Mouse (Mus musculus): Measurements from ENCODE around the gene Fblim1.
A peak's percentile ranks its signal among the peaks of the same experiment; 100 is the strongest.

The Fblim1 gene

GRCm38 (mm10) chr4:141599251-141600141, 6.4 kb downstream of the Fblim1 start:
- no peak for DNase-seq (ENCODE audit: low read depth)

- DNase-seq (ENCODE audit: low read depth), result no peak
Observed at GRCm38 (mm10) chr4:141598894-141599250, 7.0 kb downstream of the Fblim1 start.

- DNase-seq (ENCODE audit: low read depth), result no peak
Observed at GRCm38 (mm10) chr4:141598199-141598893, 7.5 kb downstream of the Fblim1 start.

GRCm38 (mm10) chr4:141596700-141597328, 9.1 kb downstream of the Fblim1 start:
- no peak for DNase-seq (ENCODE audit: low read depth)

- DNase-seq (ENCODE audit: low read depth), result no peak
Observed at GRCm38 (mm10) chr4:141595605-141596268, 10.2 kb downstream of the Fblim1 start.

GRCm38 (mm10) chr4:141595138-141595537, 10.8 kb downstream of the Fblim1 start:
- no peak for DNase-seq (ENCODE audit: low read depth)

- DNase-seq (ENCODE audit: low read depth), result peak; percentile 44
Observed at GRCm38 (mm10) chr4:141591547-141591946, 14.3 kb downstream of the Fblim1 start.

- DNase-seq (ENCODE audit: low read depth), result no peak
Observed at GRCm38 (mm10) chr4:141583919-141584318, 22.0 kb downstream of the Fblim1 start.

GRCm38 (mm10) chr4:141581051-141581450, 24.8 kb downstream of the Fblim1 start:
- DNase-seq (ENCODE audit: low read depth), result no peak

- peak; percentile 31 for DNase-seq (ENCODE audit: low read depth)
Observed at GRCm38 (mm10) chr4:141578833-141579232, 27.1 kb downstream of the Fblim1 start.

GRCm38 (mm10) chr4:141576877-141577276, 29.0 kb downstream of the Fblim1 start:
- DNase-seq (ENCODE audit: low read depth), result no peak

GRCm38 (mm10) chr4:141576404-141576803, 29.5 kb downstream of the Fblim1 start:
- no peak for DNase-seq (ENCODE audit: low read depth)

GRCm38 (mm10) chr4:141574789-141575702, 30.9 kb downstream of the Fblim1 start:
- peak; percentile 52 for DNase-seq (ENCODE audit: low read depth)

GRCm38 (mm10) chr4:141573359-141573966, 32.4 kb downstream of the Fblim1 start:
- no peak for DNase-seq (ENCODE audit: low read depth)

- no peak for DNase-seq (ENCODE audit: low read depth)
Observed at GRCm38 (mm10) chr4:141572668-141573358, 33.1 kb downstream of the Fblim1 start.

GRCm38 (mm10) chr4:141571934-141572333, 34.0 kb downstream of the Fblim1 start:
- DNase-seq (ENCODE audit: low read depth), result no peak

- no peak for DNase-seq (ENCODE audit: low read depth)
Observed at GRCm38 (mm10) chr4:141571337-141571739, 34.6 kb downstream of the Fblim1 start.

- DNase-seq (ENCODE audit: low read depth), result no peak
Observed at GRCm38 (mm10) chr4:141570821-141571220, 35.1 kb downstream of the Fblim1 start.

GRCm38 (mm10) chr4:141570004-141570403, 35.9 kb downstream of the Fblim1 start:
- DNase-seq (ENCODE audit: low read depth), result no peak

- DNase-seq (ENCODE audit: low read depth), result no peak
Observed at GRCm38 (mm10) chr4:141568966-141569365, 36.9 kb downstream of the Fblim1 start.
